Mouse (Mus musculus) limb, embryonic 11.5 days (tissue): ENCODE data around the gene Nxn. TPM values are rescaled to one million over a fixed set of nuclear protein-coding genes. Genes with fewer than 3 reads are reported as not detected.
A peak's percentile ranks its signal among the peaks of the same experiment; 100 is the strongest.

Experiments used
- ATAC-seq: fragments of 200-750 bp; cut with Nextera tagmentation; 2 replicates; pipeline ENCODE4 v1.8.0; 2017; ENCODE audit warnings: low read depth; ENCODE audit not compliant: insufficient number of reproducible peaks, low FRiP score, low TSS enrichment
- DNase-seq: peaks from one replicate; pipeline ENCODE4 v3.0.0-alpha.2; 2015; ENCODE audit warnings: low spot score
- H3K27ac ChIP-seq: fragments of 300-500 bp; sonication (generic); replicated peaks from 2 replicates; pipeline ENCODE4 v1.5.1; 2014; ENCODE audit warnings: low read depth, mild to moderate bottlenecking, low read length
- H3K27me3 ChIP-seq: fragments of 300-500 bp; sonication (generic); 2 replicates; pipeline ENCODE4 v1.6.1; 2014; ENCODE audit warnings: mild to moderate bottlenecking, low read length, mixed read lengths; ENCODE audit not compliant: control insufficient read depth, insufficient read depth
- H3K36me3 ChIP-seq: fragments of 300-500 bp; sonication (generic); 2 replicates; pipeline ENCODE4 v1.6.1; 2014; ENCODE audit warnings: mild to moderate bottlenecking, low read length, moderate library complexity, mixed read lengths; ENCODE audit not compliant: control insufficient read depth, insufficient read depth
- H3K4me1 ChIP-seq: fragments of 300-500 bp; sonication (generic); 2 replicates; pipeline ENCODE4 v1.6.1; 2014; ENCODE audit warnings: low read length, mixed read lengths; ENCODE audit not compliant: control insufficient read depth, insufficient read depth
- H3K4me2 ChIP-seq: fragments of 300-500 bp; sonication (generic); 2 replicates; pipeline ENCODE4 v1.6.1; 2014; ENCODE audit warnings: low read depth, mild to moderate bottlenecking, moderate library complexity; ENCODE audit not compliant: severe bottlenecking
- H3K4me3 ChIP-seq: fragments of 300-500 bp; sonication (generic); 2 replicates; pipeline ENCODE4 v1.5.1; 2014; ENCODE audit warnings: low read depth, low read length
- H3K9ac ChIP-seq: fragments of 300-500 bp; sonication (generic); 2 replicates; pipeline ENCODE4 v1.6.1; 2014; ENCODE audit warnings: mild to moderate bottlenecking, low read length
- H3K9me3 ChIP-seq: fragments of 300-500 bp; sonication (generic); 2 replicates; pipeline ENCODE4 v1.6.1; 2016; ENCODE audit warnings: low read length; ENCODE audit not compliant: control insufficient read depth
- WGBS: fragments of 180-500 bp; shearing (Covaris S2); extraction: QIAGEN DNeasy Blood & Tissue Kit; methylation state at CpG from one replicate; pipeline ENCODE4 v1.1.7; 2014; 5-methylcytosine and 5-hydroxymethylcytosine counted together
- polyA plus RNA-seq: library from polyadenylated mRNA; unstranded; fragments of >200 nt; fragmentation: Nextera tagmentation; extraction: Ambion mirVana; gene quantifications from 2 replicates; pipeline ENCODE4 v1.2.1, GENCODE M21; 2014

The Nxn gene
- polyA plus RNA-seq, 1 experiment from 2014 or later: 45.7 TPM

- no peak overlapping the region for H3K4me3 ChIP-seq
- no peak overlapping the region for H3K9ac ChIP-seq
- DNase-seq (no peak), ATAC-seq (no peak)
- H3K36me3 ChIP-seq: no peaks in the 10 kb centered on the region; the same call in 1 of the 2 replicates
- no peak overlapping the region for H3K27ac ChIP-seq
- H3K27me3 ChIP-seq: no peaks in the 10 kb centered on the region
- 94% methylated on average over 9 of the region's 9 CpGs for WGBS
- H3K4me1 ChIP-seq: peaks cover 40% of the 10 kb centered on the region
- H3K4me2 ChIP-seq: no peak overlapping the region
- H3K9me3 ChIP-seq: no peaks in the 10 kb centered on the region; the same call in 1 of the 2 replicates
Measured at GRCm38 (mm10) chr11:76320475-76320874, 78.5 kb downstream of the Nxn start.

- Histone ChIP-seq H3K4me1 (peaks cover 35% of the 10 kb centered on the region), H3K27ac (no peak overlapping the region)
Measured at GRCm38 (mm10) chr11:76319714-76320435, 79.1 kb downstream of the Nxn start.

GRCm38 (mm10) chr11:76317904-76318303 is 81.0 kb downstream of the Nxn start:
- Histone ChIP-seq H3K4me1 (peaks cover 27% of the 10 kb centered on the region), H3K27ac (no peak overlapping the region), H3K9me3 (no peaks in the 10 kb centered on the region; the same call in 1 of the 2 replicates), H3K9ac (no peak overlapping the region), H3K4me2 (no peak overlapping the region), H3K27me3 (no peaks in the 10 kb centered on the region), H3K4me3 (no peak overlapping the region), H3K36me3 (no peaks in the 10 kb centered on the region; the same call in 1 of the 2 replicates)
- DNase-seq (no peak), ATAC-seq (no peak)
- 63% methylated on average over 2 of the region's 2 CpGs for WGBS

More at GRCm38 (mm10) chr11:76319714-76320435, 79.1 kb downstream of the Nxn start:
- no peak overlapping the region for H3K4me3 ChIP-seq
- 0 out of 2 replicates have a peak overlapping the region, but pooled peaks have one; percentile 8 for H3K9ac ChIP-seq
- DNase-seq: no peak
- no peak overlapping the region for H3K4me2 ChIP-seq
- 57% methylated on average over 9 of the region's 9 CpGs for WGBS
- no peak for ATAC-seq
- no peaks in the 10 kb centered on the region for H3K27me3 ChIP-seq
- no peaks in the 10 kb centered on the region; the same call in 1 of the 2 replicates for H3K9me3 ChIP-seq
- H3K36me3 ChIP-seq: no peaks in the 10 kb centered on the region; the same call in 1 of the 2 replicates

- DNase-seq: no peak
- Histone ChIP-seq H3K9me3 (no peaks in the 10 kb centered on the region; the same call in 1 of the 2 replicates), H3K4me1 (peaks cover 43% of the 10 kb centered on the region), H3K9ac (no peak overlapping the region), H3K4me2 (no peak overlapping the region), H3K4me3 (no peak overlapping the region), H3K27ac (no peak overlapping the region), H3K36me3 (no peaks in the 10 kb centered on the region; the same call in 1 of the 2 replicates), H3K27me3 (no peaks in the 10 kb centered on the region)
- 91% methylated on average over 5 of the region's 5 CpGs for WGBS
- ATAC-seq: no peak
Measured at GRCm38 (mm10) chr11:76315785-76316444, 83.0 kb downstream of the Nxn start.

GRCm38 (mm10) chr11:76314741-76315140 is 84.2 kb downstream of the Nxn start:
- H3K9me3 ChIP-seq: no peaks in the 10 kb centered on the region
- H3K4me3 ChIP-seq: no peak overlapping the region
- H3K9ac ChIP-seq: no peak overlapping the region
- H3K4me2 ChIP-seq: no peak overlapping the region
- H3K36me3 ChIP-seq: no peaks in the 10 kb centered on the region
- no peak overlapping the region for H3K27ac ChIP-seq
- peaks cover 50% of the 10 kb centered on the region for H3K4me1 ChIP-seq
- DNase-seq (no peak), ATAC-seq (no peak)
- WGBS: 83% methylated on average over 4 of the region's 4 CpGs
- H3K27me3 ChIP-seq: no peaks in the 10 kb centered on the region

GRCm38 (mm10) chr11:76314140-76314539 is 84.8 kb downstream of the Nxn start:
- H3K27me3 ChIP-seq: no peaks in the 10 kb centered on the region
- H3K4me1 ChIP-seq: peaks cover 53% of the 10 kb centered on the region
- H3K4me3 ChIP-seq: no peak overlapping the region
- 45% methylated on average over 6 of the region's 6 CpGs for WGBS
- no peak for ATAC-seq
- H3K4me2 ChIP-seq: no peak overlapping the region
- H3K36me3 ChIP-seq: no peaks in the 10 kb centered on the region
- no peaks in the 10 kb centered on the region for H3K9me3 ChIP-seq
- H3K27ac ChIP-seq: no peak overlapping the region
- DNase-seq: no peak
- no peak overlapping the region for H3K9ac ChIP-seq

GRCm38 (mm10) chr11:76312805-76313204 is 86.1 kb downstream of the Nxn start:
- H3K4me3 ChIP-seq: no peak overlapping the region
- H3K36me3 ChIP-seq: no peaks in the 10 kb centered on the region
- no peak overlapping the region for H3K4me2 ChIP-seq
- peaks cover 52% of the 10 kb centered on the region for H3K4me1 ChIP-seq
- H3K27ac ChIP-seq: peak overlapping the region; percentile 88; the same call in 1 of the 2 replicates
- H3K27me3 ChIP-seq: no peaks in the 10 kb centered on the region
- 32% methylated on average over 4 of the region's 4 CpGs for WGBS
- no peak overlapping the region for H3K9ac ChIP-seq
- H3K9me3 ChIP-seq: no peaks in the 10 kb centered on the region
- no peak for DNase-seq
- ATAC-seq: no peak

GRCm38 (mm10) chr11:76311224-76312000 is 87.5 kb downstream of the Nxn start:
- Histone ChIP-seq H3K9me3 (no peaks in the 10 kb centered on the region), H3K4me3 (no peak overlapping the region), H3K4me2 (peak overlapping the region; percentile 15; the same call in 1 of the 2 replicates), H3K4me1 (peaks cover 58% of the 10 kb centered on the region), H3K9ac (no peak overlapping the region; the same call in 1 of the 2 replicates), H3K27me3 (no peaks in the 10 kb centered on the region), H3K27ac (peak overlapping the region; percentile 88), H3K36me3 (no peaks in the 10 kb centered on the region)
- DNase-seq (peak; percentile 64), ATAC-seq (peak; percentile 68; the same call in 1 of the 2 replicates)
- 47% methylated on average over 12 of the region's 12 CpGs for WGBS
